Mouse (Mus musculus) testis, adult 2 months (tissue): ENCODE results near the gene Rnase2b.

Experiments
- CTCF ChIP-seq: fragments of 200-500 bp; IDR thresholded peaks from 2 replicates; pipeline ENCODE4 v1.5.1; 2012; ENCODE audit warnings: low read depth, mild to moderate bottlenecking, inconsistent platforms, low read length, moderate library complexity; ENCODE audit not compliant: control insufficient read depth, insufficient read depth, insufficient replicate concordance
- POLR2A ChIP-seq: fragments of 200-500 bp; IDR thresholded peaks from 2 replicates; pipeline ENCODE4 v1.6.1; 2012; ENCODE audit warnings: low read depth, mild to moderate bottlenecking, inconsistent platforms, low read length, moderate library complexity; ENCODE audit not compliant: control insufficient read depth

GRCm38 (mm10) chr14:51203115-51203514 lies 41.1 kb downstream of the Rnase2b start, which contains the start of gene Ear14:
- TF ChIP-seq POLR2A (no peak), CTCF (no peak)
